Mouse (Mus musculus) olfactory bulb, adult 2 months (tissue): Measurements from ENCODE around the gene Irf2bpl. TPM values are rescaled to one million over a fixed set of nuclear protein-coding genes. Genes with fewer than 3 reads are reported as not detected.

Experiments used
- H3K27ac ChIP-seq: fragments of 200-500 bp; 2 replicates; pipeline ENCODE4 v1.5.1; 2012; ENCODE audit warnings: low read depth, low read length; ENCODE audit not compliant: insufficient read depth
- H3K4me1 ChIP-seq: fragments of 200-500 bp; 2 replicates; pipeline ENCODE4 v1.6.1; 2012; ENCODE audit warnings: low read length; ENCODE audit not compliant: control insufficient read depth, insufficient read depth
- H3K4me3 ChIP-seq: fragments of 200-500 bp; 2 replicates; pipeline ENCODE4 v1.5.1; 2012; ENCODE audit warnings: mild to moderate bottlenecking, low read depth, low read length, moderate library complexity; ENCODE audit not compliant: insufficient read depth
- CTCF ChIP-seq: fragments of 200-500 bp; IDR thresholded peaks from 2 replicates; pipeline ENCODE4 v1.5.1; 2012; ENCODE audit warnings: low read depth, mild to moderate bottlenecking, low read length, moderate library complexity; ENCODE audit not compliant: insufficient read depth
- POLR2A ChIP-seq: fragments of 200-500 bp; IDR thresholded peaks from 2 replicates; pipeline ENCODE4 v1.6.1; 2012; ENCODE audit warnings: mild to moderate bottlenecking, low read depth, low read length, moderate library complexity; ENCODE audit not compliant: insufficient read depth
- WGBS: fragments of 180-500 bp; shearing (Covaris S2); methylation state at CpG from one replicate; pipeline ENCODE4 v1.1.7; 2018; 5-methylcytosine and 5-hydroxymethylcytosine counted together
- polyA plus RNA-seq: library from polyadenylated mRNA; stranded (reverse); fragments of >200 nt; gene quantifications from 2 replicates; pipeline ENCODE4 v1.2.4, GENCODE M21; 2012; ENCODE audit warnings: low replicate concordance; ENCODE audit not compliant: missing spikeins, insufficient read depth, insufficient read length

Irf2bpl gene
- polyA plus RNA-seq, 1 experiment, result not detected

DNA sequence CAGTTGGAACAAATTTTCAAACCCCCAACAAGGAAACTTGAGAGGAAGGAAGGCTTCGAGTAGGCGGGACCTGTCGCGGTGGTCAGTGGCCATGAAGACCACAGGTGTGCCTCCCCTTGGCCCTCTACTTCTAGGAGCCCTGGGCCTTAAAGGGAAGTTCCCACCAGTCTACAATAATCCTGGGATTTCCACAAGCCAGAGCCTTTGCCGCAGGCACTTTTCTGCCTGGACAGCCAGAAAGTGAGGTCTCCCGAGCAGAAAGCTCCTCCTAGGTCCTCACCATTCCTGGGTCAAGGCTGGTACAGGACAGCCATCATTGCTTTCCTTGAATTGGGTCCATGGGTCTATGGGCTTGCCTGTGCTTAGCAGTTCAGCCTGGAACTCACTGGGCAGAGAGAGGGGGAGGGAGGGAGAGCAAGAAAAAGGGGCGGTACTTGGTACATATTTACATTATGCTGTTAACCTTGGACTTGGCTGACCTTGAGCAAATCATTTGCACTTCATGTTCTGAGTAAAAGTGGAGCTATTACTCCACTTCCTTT lies 4.6 kb upstream of the Irf2bpl start:
- 16% methylated on average over 7 of the region's 7 CpGs for WGBS
- TF ChIP-seq CTCF (no peak), POLR2A (no peak)
- H3K4me3 ChIP-seq, result no peak overlapping the region
- peaks cover 51% of the 10 kb centered on the region for H3K4me1 ChIP-seq
- H3K27ac ChIP-seq, result peak overlapping the region; percentile 47

GRCm38 (mm10) chr12:86888130-86889069 lies 3.8 kb upstream of the Irf2bpl start:
- no peak for TF ChIP-seq POLR2A
- peak; percentile 31; the same call in 1 of the 2 replicates for TF ChIP-seq CTCF
- Histone ChIP-seq H3K27ac (peak overlapping the region; percentile 97), H3K4me3 (peak overlapping the region; percentile 38), H3K4me1 (peaks cover 46% of the 10 kb centered on the region)
- under 1% methylated on average over 47 of the region's 47 CpGs for WGBS

DNA sequence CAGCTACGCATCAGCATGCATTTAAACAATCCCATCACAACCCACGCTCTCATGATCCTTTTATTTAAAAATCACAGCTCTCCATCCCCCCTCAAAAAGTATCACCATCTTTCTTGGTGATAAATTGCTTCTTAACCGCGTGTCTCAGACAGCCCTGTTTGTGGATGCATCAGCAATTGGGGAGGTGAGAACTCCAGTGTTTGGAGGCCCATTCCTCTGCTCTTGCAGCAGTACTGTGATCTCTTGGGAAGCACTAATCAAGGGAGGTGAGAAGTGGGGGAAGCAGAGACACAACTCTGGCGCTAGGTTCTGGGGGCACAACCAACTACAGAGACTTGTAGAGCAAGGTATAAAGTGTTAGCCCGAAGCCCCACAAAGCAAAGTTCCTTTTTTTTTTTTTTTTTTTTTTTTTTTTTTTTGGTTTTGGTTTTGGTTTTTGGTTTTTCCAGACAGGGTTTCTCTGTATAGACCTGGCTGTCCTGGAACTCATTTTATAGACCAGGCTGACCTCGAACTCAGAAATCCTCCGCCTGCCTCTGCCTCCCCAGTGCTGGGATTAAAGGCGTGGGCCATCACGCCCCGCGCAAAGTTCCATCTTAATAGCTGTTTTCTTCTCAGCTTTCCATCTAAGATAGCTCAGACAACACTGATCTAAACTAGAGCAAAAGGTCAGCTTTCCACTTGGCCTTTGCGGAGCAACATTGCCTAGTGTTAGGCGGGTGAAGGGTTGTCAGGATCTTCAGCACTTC lies 3.0 kb upstream of the Irf2bpl start:
- peaks cover 40% of the 10 kb centered on the region for H3K4me1 ChIP-seq
- TF ChIP-seq CTCF (no peak), POLR2A (no peak)
- 38% methylated on average over 14 of the region's 14 CpGs for WGBS

GRCm38 (mm10) chr12:86886446-86886965 lies 1.9 kb upstream of the Irf2bpl start:
- H3K4me1 ChIP-seq, result peaks cover 30% of the 10 kb centered on the region
- 66% methylated on average over 7 of the region's 7 CpGs for WGBS
- H3K27ac ChIP-seq, result no peak overlapping the region
- H3K4me3 ChIP-seq, result no peak overlapping the region
- TF ChIP-seq POLR2A (no peak), CTCF (no peak)

More for the DNA sequence above, 3.0 kb upstream of the Irf2bpl start:
- H3K27ac ChIP-seq, result peak overlapping the region; percentile 97
- H3K4me3 ChIP-seq, result no peak overlapping the region

- Histone ChIP-seq H3K4me1 (peaks cover 25% of the 10 kb centered on the region), H3K4me3 (no peak overlapping the region), H3K27ac (no peak overlapping the region)
- 61% methylated on average over 5 of the region's 5 CpGs for WGBS
- TF ChIP-seq POLR2A, result no peak
- TF ChIP-seq CTCF, result no peak
Observed at GRCm38 (mm10) chr12:86885746-86886145, 1.1 kb upstream of the Irf2bpl start.

DNA sequence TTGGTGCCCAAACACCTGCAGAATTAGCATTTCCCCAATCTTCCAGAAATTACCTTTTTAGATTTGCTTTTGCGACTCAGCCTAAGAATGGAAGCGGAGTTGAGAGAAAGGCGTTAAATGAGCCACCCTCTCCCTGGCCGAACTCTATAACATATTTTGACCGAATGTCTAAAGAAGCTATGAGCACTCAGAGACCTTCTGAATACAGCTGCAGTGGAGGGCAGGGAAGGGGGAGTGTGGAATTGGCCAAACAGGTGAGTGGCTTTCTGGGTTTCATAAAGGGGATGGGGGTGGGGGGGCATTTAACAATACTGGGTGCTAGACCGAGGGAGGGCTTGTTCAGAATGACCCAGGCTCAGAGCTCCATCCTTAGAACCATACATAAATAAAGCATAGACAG lies 738 bp upstream of the Irf2bpl start:
- WGBS, result 16% methylated on average over 6 of the region's 6 CpGs
- H3K4me3 ChIP-seq, result no peak overlapping the region
- no peak for TF ChIP-seq POLR2A
- TF ChIP-seq CTCF, result no peak
- H3K27ac ChIP-seq, result no peak overlapping the region
- peaks cover 22% of the 10 kb centered on the region for H3K4me1 ChIP-seq

DNA sequence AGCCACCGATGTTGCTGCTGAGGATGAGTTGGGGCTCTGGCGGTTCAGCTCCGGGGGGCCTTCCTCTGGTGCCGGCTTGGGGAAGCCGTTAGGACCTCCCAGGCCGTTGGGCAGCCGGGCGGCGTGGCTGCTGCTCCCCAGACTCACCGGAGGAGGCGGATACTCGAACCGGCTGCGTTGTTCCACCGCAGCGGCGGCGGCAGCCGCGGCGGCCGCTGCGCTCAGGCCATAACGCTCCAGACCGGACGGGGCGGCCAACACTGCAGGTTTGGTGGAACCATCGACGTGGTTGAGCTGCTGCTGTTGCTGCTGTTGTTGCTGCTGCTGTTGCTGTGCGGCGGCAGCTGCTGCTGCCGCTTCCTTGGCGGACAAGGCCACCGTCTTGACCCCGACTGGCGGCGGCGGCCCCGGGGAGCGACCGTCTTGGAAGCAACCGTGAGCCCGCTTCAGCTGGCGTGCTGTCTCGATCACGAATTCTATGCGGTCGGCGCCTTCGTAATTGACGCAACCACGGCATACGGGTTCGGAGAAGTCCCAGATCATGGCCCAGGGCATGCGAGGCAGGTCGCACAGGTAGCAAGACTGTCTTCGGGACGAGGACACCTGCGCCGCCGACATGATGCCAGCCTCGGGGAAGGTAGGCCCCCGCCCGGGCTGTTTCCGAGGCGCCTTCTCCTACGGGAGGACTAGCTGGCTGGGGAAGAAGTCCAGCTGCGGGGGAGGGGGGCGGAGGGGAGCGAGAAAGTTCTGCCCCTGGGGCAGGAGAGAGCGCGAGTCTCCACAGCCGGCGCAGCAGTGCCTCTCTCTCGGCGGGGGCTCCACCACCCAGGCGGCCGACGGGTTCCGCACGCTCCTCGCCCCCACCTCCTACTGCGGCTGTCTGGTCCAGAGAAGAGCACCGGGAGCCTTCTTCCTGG lies 1.1 kb downstream of the Irf2bpl start:
- TF ChIP-seq CTCF, result no peak
- no peak for TF ChIP-seq POLR2A
- under 1% methylated on average over 83 of the region's 84 CpGs for WGBS
- H3K4me3 ChIP-seq, result peak overlapping the region; percentile 96
- peaks cover 19% of the 10 kb centered on the region for H3K4me1 ChIP-seq
- H3K27ac ChIP-seq, result peak overlapping the region; percentile 100

DNA sequence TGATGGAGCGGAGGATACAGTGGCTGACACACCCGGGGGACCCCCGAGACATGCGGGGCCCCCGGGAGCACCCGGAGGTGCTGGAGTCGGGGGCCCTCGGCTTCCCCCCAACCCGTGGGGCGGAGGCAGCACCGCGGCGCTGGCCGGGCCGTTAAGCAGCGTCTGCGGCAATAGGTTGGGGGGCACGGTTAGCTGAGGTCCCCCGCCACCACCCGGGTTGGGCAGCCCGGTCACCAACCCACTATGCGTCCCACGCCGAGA lies 1.6 kb downstream of the Irf2bpl start:
- Histone ChIP-seq H3K4me1 (peaks cover 15% of the 10 kb centered on the region), H3K27ac (peak overlapping the region; percentile 100), H3K4me3 (peak overlapping the region; percentile 96)
- TF ChIP-seq CTCF (no peak), POLR2A (no peak)
- 1% methylated on average over 24 of the region's 24 CpGs for WGBS
